Mouse (Mus musculus): ENCODE results near the gene Me3.

Me3 gene

DNA sequence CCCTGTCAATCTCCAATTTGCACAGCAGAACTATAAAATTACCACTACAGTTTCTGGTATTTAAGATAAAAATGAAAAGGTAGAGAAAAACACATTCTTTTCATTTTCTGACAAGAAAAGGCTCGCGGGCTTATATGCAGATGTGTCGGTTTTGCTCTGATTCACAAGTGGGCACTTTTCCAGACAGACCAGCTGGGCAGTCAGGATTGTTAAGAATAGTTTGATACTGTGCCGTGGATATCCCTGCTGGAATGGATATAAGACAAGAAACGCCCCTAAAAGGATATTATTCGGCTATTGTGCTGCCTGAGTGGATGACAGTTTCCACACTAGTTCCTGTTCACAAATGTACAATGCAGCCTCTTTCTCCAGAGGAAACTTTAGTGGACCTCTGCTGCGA lies 116.2 kb downstream of the Me3 start:
- no peak for DNase-seq

DNA sequence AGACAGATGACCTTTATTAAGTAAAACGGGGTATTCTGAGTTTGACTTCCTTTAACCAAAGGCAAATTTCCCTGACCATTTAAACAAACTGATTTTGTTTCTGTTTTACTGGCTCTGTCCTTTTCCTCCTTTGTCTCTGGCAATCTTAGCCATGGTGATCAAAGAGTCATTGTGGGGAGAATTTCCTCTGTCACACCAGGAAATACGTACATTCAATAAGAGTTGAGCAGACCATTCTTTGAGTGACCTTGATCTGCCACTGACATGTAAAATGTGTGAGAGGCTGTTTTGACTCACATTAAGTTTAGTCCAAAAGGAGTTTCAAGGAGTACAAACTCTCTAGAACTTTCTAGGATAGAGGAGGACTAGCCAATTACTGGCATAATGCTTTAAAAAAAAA lies 117.0 kb downstream of the Me3 start:
- no peak for DNase-seq

DNA sequence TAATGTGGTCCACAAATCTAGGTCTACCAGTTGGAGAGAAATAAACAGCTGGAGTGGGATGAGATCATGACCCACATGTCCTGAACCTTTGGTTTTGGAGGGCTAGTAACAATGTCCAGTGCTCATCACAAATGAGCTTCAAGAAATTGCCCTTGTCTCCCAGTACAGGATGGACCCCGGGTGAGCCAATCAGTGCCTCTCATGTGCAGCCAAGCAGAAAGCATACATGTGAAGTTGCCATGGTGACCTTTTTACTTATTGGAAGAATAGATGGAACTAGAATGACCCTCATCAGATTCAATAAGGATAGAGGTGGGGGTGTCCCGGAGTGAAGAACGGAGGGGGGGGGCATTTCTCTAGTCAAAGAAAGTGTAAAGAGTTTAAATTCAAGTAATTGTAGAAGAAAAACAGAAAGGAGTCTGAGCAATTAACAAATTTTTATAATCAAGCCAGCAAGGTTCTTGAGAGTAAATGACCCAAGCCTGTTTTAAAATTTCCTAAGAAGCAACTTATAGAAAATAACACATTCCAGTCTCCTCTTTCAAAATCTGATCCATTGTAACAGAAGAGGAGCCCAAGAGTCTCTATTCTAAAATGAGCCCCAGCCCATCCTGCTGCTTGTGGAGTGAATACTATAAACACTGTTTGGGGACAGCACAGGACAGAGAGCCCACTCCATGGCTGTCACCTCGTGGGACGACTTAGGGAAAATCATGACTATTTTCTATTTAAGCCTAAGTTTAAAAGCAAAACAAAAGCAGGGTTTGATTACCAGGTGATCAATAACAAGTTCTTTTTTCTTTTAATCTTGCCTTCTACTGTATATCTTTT lies 134.7 kb downstream of the Me3 start:
- no peak for DNase-seq

DNA sequence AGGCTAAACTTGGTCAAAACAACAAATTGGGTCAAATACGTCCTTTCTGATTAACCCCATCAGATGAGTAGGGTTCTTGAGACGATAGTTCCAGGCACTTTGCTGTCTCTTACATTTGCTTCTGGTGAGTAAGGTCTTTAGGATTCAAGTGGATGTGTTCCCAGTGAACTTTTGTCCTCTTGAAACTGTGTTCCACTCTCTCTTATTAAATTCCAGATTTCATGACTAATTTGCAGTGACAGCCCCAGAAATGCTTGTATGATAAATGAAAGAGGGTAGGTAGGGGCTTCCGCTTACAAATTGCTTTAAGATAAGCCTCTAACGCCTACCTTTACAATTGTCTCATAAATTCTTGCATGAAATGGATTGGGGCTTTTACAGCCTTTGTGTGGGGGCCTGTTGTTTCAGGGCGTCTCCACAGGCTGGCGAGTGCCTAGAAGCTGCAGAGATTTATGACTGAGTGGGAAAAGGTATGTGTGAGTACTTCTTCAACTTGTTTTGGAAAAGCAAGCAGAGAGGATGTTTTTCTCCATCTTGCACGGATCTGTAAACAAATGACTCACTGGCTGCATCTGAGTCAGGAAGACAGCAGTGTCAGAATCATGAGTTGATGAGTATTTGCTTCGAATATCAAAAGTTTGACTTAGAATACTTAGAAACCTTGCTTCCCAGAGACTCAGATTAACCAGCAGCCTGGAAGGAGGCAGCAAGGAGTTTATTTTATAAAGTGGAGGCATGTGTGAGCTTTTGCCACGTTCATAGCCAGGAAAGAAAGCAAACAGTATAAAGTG lies 137.1 kb downstream of the Me3 start:
- no peak for DNase-seq

DNA sequence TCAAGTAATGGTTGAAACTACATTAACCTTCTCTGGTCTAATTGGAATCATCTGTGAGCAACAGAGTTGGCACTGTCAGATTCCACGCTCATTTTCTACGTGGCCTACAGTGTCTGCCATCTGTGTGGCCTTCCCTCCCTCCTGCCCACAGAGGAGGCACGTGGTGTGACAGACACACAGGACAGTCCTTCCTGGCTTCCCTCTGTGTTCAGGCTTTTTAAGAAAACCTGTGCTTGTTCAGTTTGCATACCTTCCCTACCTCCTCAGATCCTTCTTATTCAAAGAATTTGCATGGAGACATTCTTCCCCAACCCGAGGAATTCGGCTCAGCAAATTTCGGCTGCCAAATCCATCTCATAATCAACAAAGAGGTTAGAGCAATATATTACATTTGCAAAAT lies 137.8 kb downstream of the Me3 start:
- DNase-seq = no peak

DNA sequence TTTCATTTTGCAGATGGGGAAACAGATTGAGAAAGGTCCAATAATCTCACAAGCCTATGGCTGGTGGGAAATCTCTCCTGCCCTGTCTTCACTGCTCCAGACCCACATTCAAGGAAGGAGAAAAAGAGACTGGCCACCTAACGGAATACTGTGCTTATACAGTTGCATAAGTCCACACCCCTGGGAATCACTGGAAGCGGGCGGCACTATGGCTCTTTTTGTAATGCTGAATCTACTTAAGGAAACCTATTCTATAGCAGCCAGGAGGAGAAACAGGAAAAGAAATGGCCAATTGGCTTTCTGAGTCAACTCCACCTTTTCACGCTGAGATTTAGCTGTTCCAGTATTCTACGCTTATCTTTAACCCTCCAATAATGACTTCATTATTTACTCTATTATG lies 140.7 kb downstream of the Me3 start:
- no peak for DNase-seq

- no peak for DNase-seq
These were observed 141.2 kb downstream of the Me3 start for GRCm38 (mm10) chr7:89773352-89773921.

DNA sequence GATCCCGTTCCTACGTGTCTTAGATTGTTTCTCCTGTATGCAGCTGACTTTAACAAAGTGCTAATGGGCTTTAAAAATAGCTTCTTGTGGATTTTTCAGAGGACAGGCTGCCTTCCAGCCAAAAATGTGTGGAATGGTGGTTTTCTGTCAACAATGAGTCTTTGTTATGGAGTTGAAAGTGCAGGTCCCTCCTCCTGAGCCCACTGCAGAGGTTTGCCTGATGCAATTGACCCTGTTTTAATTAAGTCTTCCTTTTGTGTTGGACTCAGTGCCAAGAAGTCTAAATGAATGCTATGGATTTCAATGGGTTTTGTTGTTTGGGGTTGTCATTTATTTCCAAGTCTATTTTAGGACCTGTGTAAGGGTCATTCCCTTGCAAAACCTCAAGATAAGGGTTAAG lies 141.7 kb downstream of the Me3 start:
- DNase-seq = no peak

- no peak for DNase-seq
These were observed 143.7 kb downstream of the Me3 start for GRCm38 (mm10) chr7:89775848-89776247.

DNA sequence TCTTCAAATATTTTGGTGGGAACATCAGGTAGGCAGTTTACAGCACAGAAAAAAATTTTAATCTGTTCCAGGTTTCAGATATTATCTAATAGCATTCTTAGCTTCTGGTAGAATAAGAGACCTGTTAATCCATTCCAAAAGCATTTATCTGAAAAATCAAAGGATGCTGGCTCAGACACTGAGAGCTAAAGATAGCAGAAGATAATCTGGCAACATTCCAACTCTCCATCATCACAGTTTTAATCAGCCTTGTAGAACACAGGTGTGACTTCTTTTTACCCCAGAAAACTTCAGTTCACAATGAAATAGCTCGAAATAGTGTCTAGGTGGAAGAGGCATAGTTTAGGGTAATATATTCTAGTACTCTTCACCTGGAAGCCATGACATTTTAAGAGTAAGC lies 149.2 kb downstream of the Me3 start:
- no peak for DNase-seq

DNA sequence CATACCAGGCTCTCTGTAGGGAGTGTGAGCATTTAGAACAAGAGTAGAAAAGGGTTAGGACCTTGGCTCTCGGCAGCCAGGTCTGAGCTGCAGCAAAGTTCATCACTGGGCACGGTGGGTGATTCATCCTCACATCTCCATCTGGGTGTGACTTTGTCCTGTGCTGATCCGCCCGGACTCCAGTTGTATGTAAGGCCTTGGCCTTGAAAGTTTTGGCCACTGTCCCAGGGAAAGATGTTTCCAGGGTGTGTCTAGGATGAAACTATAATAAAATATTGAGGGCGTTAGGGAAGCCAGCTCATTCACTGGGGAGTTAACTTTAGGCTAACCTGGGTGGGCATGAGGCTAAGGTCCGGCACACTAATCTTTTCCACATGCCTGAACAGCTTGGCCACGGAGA lies 155.5 kb downstream of the Me3 start:
- DNase-seq = no peak

- no peak for DNase-seq
These were observed 160.4 kb downstream of the Me3 start for GRCm38 (mm10) chr7:89792576-89792975.

- DNase-seq = no peak
These were observed 163.2 kb downstream of the Me3 start for GRCm38 (mm10) chr7:89795366-89795765.

GRCm38 (mm10) chr7:89796351-89796801 lies 164.2 kb downstream of the Me3 start:
- no peak for DNase-seq

- no peak for DNase-seq
These were observed 166.3 kb downstream of the Me3 start for GRCm38 (mm10) chr7:89798358-89799020.

DNA sequence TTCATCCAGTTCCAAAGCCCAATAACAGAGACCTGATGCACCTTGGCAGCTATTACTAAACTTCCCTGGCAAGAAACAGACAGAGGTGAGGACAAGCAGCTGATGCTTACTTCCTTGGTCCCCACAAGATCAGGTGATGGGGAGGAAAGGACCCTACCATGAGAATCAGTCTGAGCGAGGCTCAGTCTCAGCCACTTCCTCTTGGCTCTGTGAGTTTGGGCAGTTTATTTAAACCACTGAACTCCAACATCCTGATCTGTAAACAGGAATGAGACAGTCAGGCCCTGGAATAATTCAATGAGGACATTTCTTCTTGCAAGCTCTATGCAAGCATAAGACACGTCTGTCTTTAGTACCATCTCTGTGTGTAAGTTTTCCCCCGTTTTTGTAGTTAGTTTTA lies 170.3 kb downstream of the Me3 start:
- DNase-seq = no peak

GRCm38 (mm10) chr7:89803966-89804365 lies 171.8 kb downstream of the Me3 start:
- DNase-seq = no peak

DNA sequence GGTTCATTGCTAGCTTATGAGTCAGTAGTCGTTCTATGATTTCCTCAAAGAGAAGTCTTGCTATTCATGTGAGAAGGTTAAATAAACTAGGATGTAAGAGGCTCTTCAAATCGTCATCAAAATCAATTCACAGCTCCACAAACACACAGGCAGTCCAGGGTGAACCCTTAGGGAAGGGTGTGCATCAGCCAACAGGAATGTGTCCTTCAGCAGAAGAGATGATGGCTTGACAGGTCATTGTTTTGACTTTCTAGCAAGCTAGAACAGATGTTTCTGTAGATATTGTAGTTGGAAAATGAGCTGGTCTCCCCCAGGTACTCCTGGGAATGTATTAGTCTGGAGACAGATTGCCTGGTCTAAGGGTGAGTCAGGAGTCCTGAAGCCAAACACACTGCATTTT lies 177.2 kb downstream of the Me3 start:
- no peak for DNase-seq

DNA sequence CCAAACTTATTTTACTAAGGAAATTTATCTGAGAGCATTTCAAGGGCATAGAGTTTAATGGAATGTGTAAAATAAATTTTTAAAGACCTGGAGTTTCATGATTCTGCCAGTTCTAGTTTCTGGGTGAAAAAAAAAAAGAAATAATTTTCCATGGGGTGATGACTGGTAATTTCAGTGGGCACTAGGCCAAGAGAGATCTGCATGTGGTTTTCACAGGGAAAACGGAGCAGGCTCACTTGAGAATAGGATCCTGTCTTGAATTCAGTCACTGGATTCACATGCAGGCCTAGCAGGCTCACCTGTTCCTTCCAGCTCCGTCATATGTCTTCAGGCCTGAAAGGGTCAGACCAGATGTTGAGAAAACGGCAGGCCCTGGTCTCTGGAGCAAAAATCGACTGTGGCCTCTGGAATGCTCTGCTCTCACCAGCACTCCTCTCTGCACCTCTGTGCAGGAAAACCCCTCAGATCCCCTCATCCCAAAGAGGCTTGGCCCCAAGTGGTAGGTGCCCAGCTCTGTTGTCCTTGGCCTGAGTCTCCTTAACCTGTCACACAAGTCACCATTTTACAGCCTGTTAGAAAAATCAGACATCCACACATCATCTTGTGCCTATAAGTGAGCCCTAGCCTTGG lies 196.4 kb downstream of the Me3 start:
- no peak for DNase-seq

GRCm38 (mm10) chr7:89829201-89829600 lies 197.0 kb downstream of the Me3 start:
- DNase-seq = no peak

DNA sequence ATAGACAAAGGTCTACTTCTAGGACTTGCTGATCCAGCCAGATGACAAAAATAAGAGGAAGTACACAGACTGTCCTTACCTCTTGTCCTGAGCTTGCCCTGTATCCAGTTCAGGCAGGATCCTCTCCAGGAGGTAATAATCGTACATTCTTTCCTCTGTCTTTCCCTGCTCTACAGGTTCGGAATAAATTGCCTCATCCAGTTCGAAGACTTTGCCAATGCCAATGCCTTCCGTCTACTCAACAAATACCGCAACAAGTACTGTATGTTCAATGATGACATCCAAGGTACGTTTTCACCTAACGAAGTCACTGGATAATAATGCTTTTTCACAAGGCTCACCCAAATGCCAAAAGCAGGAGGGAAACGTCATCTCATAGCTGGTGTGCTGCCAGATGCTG lies 201.3 kb downstream of the Me3 start:
- no peak for DNase-seq

- DNase-seq = no peak
These were observed 203.4 kb downstream of the Me3 start for GRCm38 (mm10) chr7:89835566-89835965.

DNA sequence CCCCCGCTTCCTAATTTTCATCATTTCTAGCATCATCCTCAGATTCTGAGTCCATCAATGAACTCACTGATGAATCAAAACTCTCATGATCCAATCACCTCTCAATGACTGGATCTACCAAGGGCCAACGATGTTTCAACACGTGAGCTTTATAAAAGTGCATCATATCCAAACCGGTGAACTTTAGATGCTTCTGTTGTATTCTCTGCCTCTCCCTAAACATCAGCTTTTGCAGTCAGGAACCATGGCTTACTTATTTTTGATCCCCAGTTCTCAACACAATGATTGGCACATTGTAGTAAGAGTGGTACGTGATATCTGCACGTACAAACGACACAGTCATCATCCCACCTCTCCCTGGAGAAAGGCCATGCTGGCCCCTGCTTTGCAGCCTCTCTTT lies 204.5 kb downstream of the Me3 start:
- no peak for DNase-seq

All from right cerebral cortex, postnatal 25 days (tissue).